Mouse (Mus musculus) B cell, adult 2 months (primary cell): ENCODE measurements around the gene Med29.

Source experiments
- DNase-seq, 2 experiments: peaks; one replicate each; pipeline ENCODE4 v3.0.0; 2022

Gene Med29

DNA sequence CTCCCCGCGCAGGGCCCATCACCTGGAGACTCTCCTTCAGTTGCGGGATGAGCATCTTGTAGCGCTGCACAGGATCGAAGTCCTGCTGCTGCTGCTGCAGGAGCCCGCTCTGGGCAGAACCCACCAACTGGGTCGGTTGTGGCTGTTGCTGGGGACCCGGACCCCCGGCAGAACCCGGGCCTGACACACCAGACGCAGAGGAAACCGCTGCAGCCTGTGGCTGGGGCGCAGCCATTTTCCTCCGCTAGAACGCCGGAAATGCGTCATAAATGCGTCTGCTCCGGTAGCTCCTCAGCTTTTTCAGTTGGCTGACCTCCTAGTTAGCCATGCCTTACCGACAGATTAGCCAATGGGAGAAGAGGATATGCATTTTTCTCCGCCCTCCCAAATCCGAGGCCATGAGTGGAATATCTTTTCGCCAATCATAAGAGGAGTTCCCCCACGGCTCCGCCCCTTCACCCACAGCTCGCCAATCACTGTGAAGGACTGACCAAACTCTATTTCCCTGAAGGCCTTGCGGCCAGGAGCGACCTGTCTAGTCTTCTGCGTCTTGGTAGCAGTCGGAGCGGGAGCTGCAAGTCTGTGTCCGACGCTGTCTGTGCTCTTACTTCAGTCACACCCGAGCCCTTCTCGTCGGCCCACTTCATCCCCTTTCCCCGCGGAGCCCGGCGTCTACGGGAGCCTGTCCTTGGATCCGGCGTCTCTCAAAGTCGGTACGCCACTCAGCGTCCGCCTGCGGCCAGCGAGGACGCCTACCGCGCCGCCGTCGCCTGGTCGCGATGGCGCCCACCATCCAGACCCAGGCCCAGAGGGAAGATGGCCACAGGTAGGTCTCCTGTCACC, at the start of gene Med29, which contains the start of gene Paf1:
Gene Med29 (minus strand): TSS at position 280 of the 843 bp plus-strand sequence.
Gene Paf1 (plus strand): TSS at position 523 of the 843 bp plus-strand sequence.
- peak; percentile 91 to 95 for DNase-seq

- DNase-seq, result no peak
Measured at GRCm38 (mm10) chr7:28441776-28442485, 49.4 kb upstream of the Med29 start.

GRCm38 (mm10) chr7:28440739-28441138, 48.2 kb upstream of the Med29 start:
- DNase-seq, result peak; percentile 80 to 87

GRCm38 (mm10) chr7:28438771-28439170, 46.3 kb upstream of the Med29 start:
- no peak for DNase-seq

DNA sequence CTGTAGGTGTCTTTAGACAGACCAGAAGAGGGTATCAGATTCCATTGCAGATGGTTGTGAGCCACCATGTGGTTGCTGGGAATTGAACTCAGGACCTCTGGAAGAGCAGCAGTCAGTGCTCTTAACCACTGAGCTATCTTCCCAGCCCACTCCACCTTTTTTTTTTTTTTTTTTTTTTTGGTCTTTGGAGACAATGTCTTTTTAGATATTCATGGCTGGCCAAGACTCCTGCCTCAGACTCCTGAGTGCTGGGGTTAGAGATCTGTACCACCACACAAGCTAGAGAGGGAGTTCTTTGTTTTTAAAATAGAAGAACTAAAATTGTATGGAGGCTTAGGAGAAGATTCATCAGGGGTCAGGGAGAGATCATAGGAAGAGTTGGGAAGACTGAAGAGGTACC, 45.5 kb upstream of the Med29 start:
- no peak for DNase-seq

DNA sequence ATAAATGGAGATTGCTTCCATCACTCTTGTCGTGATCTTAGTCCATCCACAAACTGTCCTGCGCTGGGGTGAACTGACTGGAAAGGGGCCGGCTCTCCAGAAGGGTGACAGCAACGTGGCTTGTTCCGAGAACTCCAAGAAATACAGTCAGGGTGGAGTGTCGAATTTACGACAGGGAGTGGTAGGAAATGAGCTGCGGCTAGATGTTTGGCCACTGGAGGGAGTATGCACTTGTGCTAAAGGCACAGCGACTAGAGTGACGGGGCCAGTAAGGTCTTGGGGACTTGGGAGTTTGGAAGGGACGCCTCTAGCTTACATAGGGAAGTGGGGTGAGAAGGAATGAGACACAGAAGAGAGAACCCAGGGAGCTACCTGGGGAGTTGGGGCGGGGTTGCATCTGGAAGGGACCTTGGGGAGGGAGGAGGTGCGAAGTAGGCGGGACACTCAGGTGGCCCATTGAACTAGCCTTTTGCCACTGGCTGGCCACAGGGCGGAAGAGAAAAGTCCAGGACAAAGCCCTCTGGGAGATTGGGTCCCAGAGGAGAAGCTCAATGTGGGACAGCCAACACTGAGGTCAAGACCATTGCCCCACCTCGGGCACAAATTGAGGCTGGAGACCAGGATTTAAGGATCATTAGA, 44.5 kb upstream of the Med29 start, which contains the start of gene Gmfg:
Gene Gmfg (plus strand): TSS at position 516 of the 639 bp plus-strand sequence.
- peak in 1 of 2 experiments; percentile 85 for DNase-seq

DNA sequence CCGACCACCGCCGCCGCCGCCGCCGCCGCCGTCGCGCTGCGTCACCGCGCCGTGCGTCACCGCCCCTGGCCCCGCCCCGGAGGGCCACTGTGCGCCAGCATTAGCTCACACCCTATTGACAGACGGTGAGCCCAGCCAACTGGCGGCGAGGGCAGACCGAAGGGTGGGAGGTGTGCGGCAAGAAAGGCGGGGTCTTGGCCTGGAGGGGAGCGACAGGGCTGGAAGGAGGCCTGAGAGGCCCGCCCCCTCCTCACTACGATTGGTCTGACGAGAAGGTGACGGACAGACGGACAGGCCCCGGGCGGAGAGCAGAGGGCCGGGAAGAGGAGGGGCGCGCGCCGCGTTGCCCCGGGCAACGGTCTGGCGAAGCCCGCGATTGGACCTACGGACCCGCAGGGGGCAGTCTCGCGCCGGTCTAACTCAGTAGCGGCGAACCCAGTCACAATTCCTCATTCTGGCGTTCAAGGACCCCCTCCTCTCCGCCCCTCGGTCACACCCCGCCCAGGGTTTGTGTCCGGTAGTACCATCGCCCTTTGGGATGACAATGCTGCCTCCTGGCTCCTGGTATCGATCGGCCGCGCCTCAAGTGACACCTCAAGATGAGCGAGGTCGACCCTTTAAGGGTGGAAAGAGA, 43.9 kb upstream of the Med29 start:
- peak; percentile 98 to 99 for DNase-seq

DNA sequence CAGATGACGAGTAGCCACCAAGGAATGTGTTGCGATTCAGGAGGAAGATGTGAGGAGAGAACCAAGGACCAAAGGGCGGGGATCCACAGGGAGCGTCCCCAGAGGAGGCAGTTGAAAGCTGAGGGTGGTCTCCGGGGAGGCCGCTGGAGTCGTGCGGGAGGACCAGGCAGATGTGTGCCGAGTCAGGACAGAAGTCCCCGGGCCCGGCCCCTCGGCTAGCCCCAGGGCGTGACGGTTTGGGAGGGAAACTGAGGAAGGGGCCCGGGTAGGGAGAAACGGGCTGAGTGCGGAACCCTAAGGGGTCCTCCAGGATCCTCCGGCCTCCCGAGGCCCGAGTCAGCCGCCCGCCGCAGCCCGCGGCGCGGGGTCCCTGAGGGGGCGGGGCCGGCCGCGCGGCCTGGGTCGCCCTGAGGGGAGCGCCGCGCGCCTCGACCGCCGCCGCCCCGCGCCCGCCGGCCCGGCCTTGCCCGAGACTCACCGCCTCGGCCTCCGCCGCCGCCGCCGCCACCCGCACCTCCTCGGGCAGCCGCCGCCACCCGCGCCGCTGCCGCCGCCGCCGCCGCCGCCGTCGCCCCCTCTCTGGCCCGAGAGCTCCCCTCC, 43.3 kb upstream of the Med29 start:
- DNase-seq, result peak; percentile 28 to 34

GRCm38 (mm10) chr7:28432252-28432651, 39.7 kb upstream of the Med29 start:
- DNase-seq, result no peak

GRCm38 (mm10) chr7:28430512-28430911, 38.0 kb upstream of the Med29 start:
- DNase-seq, result no peak

DNA sequence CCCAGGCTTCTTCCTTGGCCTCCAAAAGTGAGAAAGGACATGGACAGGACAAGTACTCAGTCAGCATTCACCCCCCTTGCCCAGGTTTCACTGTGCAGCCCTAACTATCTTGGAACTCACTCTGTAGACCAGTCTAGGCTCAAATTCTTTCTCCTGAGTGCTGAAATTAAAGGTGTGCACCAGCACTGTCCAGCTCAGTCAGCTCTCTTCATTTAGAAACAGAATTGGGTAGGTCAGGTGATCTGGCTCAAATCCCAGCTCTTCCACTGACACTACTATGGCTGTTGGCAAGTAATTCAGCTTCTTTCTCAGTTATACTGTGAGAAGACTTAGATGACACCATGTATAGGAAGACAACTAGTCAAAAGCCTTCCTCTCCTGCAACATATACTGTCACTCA, 35.2 kb upstream of the Med29 start:
- DNase-seq, result no peak

DNA sequence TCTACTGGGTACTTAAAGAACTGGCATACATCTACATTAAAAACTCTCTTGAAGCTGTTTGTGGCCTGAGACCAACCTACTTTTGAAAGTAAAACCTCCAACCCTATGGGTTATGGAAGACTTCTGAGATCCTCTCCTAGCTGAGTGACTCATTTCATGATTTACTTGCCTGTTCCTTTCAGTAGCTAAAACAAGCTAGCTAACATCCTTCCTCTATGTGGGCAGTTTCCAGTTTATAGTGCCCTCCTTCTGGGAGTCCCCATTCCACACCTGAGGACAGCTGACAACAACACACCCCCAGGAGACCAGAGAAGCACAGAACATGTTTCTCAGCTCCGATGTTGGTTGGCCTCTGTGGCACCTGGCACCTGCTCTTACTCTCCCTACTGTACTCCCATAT, 30.5 kb upstream of the Med29 start:
- no peak for DNase-seq

DNA sequence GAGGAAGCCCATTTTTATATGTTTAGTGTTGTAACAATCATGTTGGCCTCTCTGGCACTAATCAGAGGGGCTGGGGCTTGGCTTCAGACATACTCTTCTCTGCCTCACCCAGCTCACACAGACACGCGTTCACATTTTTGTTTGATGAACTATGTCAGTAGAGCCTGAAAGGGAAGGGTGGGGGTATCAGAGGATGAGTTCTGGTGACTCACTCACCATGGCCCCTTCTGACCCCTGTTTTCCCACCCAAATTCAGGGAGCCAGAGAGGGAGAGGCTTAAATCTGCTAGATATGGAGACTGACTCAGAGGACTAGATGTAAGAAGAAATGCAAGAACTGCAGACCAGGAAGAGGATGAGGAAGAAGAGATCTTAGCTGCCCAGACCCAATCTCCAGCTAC, 26.9 kb upstream of the Med29 start:
- DNase-seq, result no peak

DNA sequence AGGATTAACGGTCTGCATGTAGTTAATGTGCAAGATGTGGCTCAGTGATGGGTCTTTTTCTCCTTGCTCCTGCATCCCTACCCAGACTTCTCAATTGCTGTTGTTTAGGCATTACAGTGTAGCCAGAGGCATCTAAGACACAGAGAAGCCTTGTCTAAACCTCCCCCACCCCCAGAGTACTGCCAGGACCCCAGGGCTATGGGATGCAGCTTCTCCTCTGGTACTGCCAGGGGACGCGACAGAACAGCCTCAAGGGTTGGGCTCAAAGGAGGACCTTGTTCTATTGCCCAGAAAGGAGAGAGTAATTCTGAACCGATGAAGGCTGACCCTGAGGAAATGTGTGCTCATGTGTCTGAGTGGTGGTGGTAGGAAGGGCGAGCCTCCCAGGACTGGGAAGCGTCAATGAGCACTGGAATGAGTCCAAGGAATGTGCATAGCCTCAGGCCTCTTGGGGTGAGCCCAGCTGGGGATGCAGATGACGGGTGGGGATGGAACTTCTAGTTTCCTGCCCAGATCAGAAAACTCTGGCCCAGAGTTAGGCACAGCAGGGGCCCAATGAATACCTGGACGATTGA, 25.7 kb upstream of the Med29 start:
- DNase-seq, result no peak

GRCm38 (mm10) chr7:28417368-28417767, 24.9 kb upstream of the Med29 start:
- DNase-seq, result no peak

GRCm38 (mm10) chr7:28412826-28413225, 20.3 kb upstream of the Med29 start:
- DNase-seq, result peak; percentile 36 to 47

GRCm38 (mm10) chr7:28410841-28411475, 18.4 kb upstream of the Med29 start:
- DNase-seq, result no peak

GRCm38 (mm10) chr7:28401942-28402341, 9.4 kb upstream of the Med29 start:
- no peak for DNase-seq

DNA sequence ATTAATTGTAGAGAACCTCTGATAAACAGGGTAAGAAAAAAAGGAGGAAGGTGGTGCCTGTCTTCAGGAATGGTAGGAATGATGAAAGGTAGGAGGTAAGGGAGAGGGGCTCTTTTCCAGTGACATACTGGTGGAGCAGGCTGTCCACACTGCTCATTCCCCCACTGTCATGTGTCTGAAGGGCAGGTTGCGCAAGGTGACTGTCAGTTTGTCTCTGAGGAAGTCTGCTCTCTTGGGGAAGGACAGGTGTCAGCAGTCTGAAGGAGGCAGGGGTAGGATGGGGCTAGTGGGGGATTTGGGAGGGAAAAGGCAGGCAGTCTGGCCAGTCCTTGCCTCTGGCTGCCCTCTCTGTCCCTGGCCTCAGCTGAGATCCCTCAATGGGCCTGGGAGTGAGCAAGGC, 8.5 kb upstream of the Med29 start:
- no peak for DNase-seq

GRCm38 (mm10) chr7:28398696-28399340, 6.3 kb upstream of the Med29 start:
- DNase-seq, result no peak

GRCm38 (mm10) chr7:28398000-28398399, 5.5 kb upstream of the Med29 start:
- DNase-seq, result peak; percentile 48 to 55
